Mouse (Mus musculus): ENCODE data around the gene Gbp2.

- TF ChIP-seq CTCF (conservative IDR thresholded peaks at IDR 0.05 in 1 of 2, IDR thresholded peaks at IDR 0.05 in 1 of 2; ENCODE audit: low read depth in 2 of 2, low read length in 2 of 2) = no peak
- TF ChIP-seq MAX (IDR thresholded peaks at IDR 0.05; ENCODE audit: low read length) = no peak
- no peak for TF ChIP-seq POLR2A (IDR thresholded peaks at IDR 0.05; ENCODE audit: low read depth, low read length)
- no peak for TF ChIP-seq ZMIZ1 (IDR thresholded peaks at IDR 0.05; ENCODE audit: low read depth, low read length)
- no peak for TF ChIP-seq ELF1 (IDR thresholded peaks at IDR 0.05; ENCODE audit: low read depth, low read length)
- no peak for TF ChIP-seq SMC3 (IDR thresholded peaks at IDR 0.05; ENCODE audit: low read depth, low read length)
Observed at GRCm38 (mm10) chr3:142577108-142577507, 43.3 kb upstream of the Gbp2 start.

All from CH12.LX (cell line).